12 mouse cellular contexts compared by ENCODE assay signal in the genomic region with DNA sequence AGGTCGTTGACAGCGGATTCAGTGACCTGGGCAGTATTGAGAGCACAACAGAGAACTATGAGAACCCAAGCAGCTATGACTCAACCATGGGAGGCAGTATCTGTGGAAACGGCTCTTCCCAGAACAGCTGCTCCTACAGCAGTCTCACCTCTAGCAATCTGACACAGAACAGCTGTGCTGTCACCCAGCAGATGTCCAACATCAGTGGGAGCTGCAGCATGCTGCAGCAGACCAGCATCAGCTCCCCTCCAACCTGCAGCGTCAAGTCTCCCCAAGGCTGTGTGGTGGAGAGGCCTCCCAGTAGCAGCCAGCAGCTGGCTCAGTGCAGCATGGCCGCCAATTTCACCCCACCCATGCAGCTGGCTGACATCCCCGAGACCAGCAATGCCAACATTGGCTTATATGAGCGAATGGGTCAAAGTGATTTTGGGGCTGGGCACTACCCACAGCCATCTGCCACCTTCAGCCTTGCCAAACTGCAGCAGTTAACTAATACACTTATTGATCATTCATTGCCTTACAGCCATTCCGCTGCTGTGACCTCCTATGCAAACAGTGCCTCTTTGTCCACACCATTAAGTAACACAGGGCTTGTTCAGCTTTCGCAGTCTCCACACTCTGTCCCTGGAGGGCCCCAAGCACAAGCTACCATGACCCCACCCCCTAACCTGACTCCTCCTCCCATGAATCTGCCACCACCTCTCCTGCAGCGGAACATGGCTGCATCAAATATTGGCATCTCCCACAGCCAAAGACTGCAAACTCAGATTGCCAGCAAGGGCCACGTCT. TPM values are rescaled to one million over a fixed set of nuclear protein-coding genes. Genes with fewer than 3 reads are reported as not detected.
A peak's percentile ranks its signal among the peaks of the same experiment; 100 is the strongest.
DNase-seq lines count a peak whose midpoint lies in the region; ATAC-seq and TF ChIP-seq lines count a peak whose summit lies in the region.
"Had no signal": no experiment of that assay in that cellular context is flagged by ENCODE, and none has a peak within 500 bp of the region (broad histone marks: within the 10 kb centered on the region; RNA-seq: fewer than 3 reads in every experiment).

No protein-coding gene starts in this region.

- no peaks in the 10 kb centered on the region for H3K9me3 ChIP-seq in heart, embryonic 10.5 days
- no peaks in the 10 kb centered on the region for H3K9me3 ChIP-seq in midbrain, embryonic 15.5 days
- no peaks in the 10 kb centered on the region for H3K9me3 ChIP-seq in midbrain, embryonic 16.5 days (replicated peaks; ENCODE audit: control insufficient read depth, low read length, poor library complexity, severe bottlenecking)
- no peaks in the 10 kb centered on the region for H3K9me3 ChIP-seq in limb, embryonic 13.5 days
- no peaks in the 10 kb centered on the region for H3K9me3 ChIP-seq in stomach, embryonic 15.5 days

- TF ChIP-seq POLR2A in heart, adult 2 months (IDR thresholded peaks at IDR 0.05; ENCODE audit: insufficient read depth, low read depth, low read length), result no peak

- H3K4me1 ChIP-seq in heart, adult 2 months (ENCODE audit: control insufficient read depth, insufficient read depth, low read length), result no peaks in the 10 kb centered on the region; the same call in 1 of the 2 replicates
- H3K4me1 ChIP-seq in heart, embryonic 10.5 days, result no peaks in the 10 kb centered on the region
- H3K4me1 ChIP-seq in midbrain, embryonic 15.5 days, result no peaks in the 10 kb centered on the region
- H3K4me1 ChIP-seq in midbrain, embryonic 16.5 days (ENCODE audit: control insufficient read depth, insufficient read depth, low read length), result no peaks in the 10 kb centered on the region
- peaks cover 38% of the 10 kb centered on the region for H3K4me1 ChIP-seq in limb, embryonic 13.5 days
- peaks cover 12% of the 10 kb centered on the region; the same call in 1 of the 2 replicates for H3K4me1 ChIP-seq in stomach, embryonic 15.5 days

- no peak for TF ChIP-seq CTCF in heart, adult 2 months (IDR thresholded peaks at IDR 0.05)

- peak; percentile 37; the same call in 1 of the 2 replicates for ATAC-seq in midbrain, embryonic 15.5 days (replicated peaks)
- ATAC-seq in midbrain, embryonic 16.5 days, result no peak
- ATAC-seq in limb, embryonic 13.5 days (ENCODE audit: low FRiP score, low read depth), result 0 out of 2 replicates have a peak, but pooled peaks have one; percentile 38
- ATAC-seq in stomach, embryonic 15.5 days (ENCODE audit: insufficient read depth, low FRiP score, low read depth), result peak; percentile 73; the same call in 1 of the 2 replicates

- H3K36me3 ChIP-seq in heart, adult 2 months (ENCODE audit: control insufficient read depth, insufficient read depth, low read length), result no peaks in the 10 kb centered on the region
- peaks cover 53% of the 10 kb centered on the region for H3K36me3 ChIP-seq in heart, embryonic 10.5 days
- peaks cover 25% of the 10 kb centered on the region for H3K36me3 ChIP-seq in midbrain, embryonic 15.5 days (replicated peaks)
- H3K36me3 ChIP-seq in midbrain, embryonic 16.5 days (ENCODE audit: control insufficient read depth, insufficient read depth, low read length), result peaks cover 24% of the 10 kb centered on the region
- peaks cover 63% of the 10 kb centered on the region for H3K36me3 ChIP-seq in limb, embryonic 13.5 days
- peaks cover 32% of the 10 kb centered on the region for H3K36me3 ChIP-seq in stomach, embryonic 15.5 days

- H3K27me3 ChIP-seq in heart, adult 2 months (ENCODE audit: control insufficient read depth, insufficient read depth, low read length), result no peaks in the 10 kb centered on the region
- no peaks in the 10 kb centered on the region for H3K27me3 ChIP-seq in heart, embryonic 10.5 days (ENCODE audit: insufficient read depth, poor library complexity, severe bottlenecking)
- no peaks in the 10 kb centered on the region for H3K27me3 ChIP-seq in midbrain, embryonic 15.5 days (replicated peaks)
- no peaks in the 10 kb centered on the region for H3K27me3 ChIP-seq in midbrain, embryonic 16.5 days (ENCODE audit: control insufficient read depth, insufficient read depth, low read depth, low read length)
- no peaks in the 10 kb centered on the region for H3K27me3 ChIP-seq in limb, embryonic 13.5 days
- H3K27me3 ChIP-seq in stomach, embryonic 15.5 days (replicated peaks), result no peaks in the 10 kb centered on the region
- H3K27me3 ChIP-seq: CH12.LX had no signal

- H3K9ac ChIP-seq in heart, adult 2 months (ENCODE audit: low read depth, low read length), result no peak overlapping the region
- H3K9ac ChIP-seq in midbrain, embryonic 15.5 days, result no peak overlapping the region
- H3K9ac ChIP-seq in midbrain, embryonic 16.5 days (ENCODE audit: low read depth, low read length), result no peak overlapping the region
- H3K9ac ChIP-seq in limb, embryonic 13.5 days, result no peak overlapping the region
- H3K9ac ChIP-seq in stomach, embryonic 15.5 days, result no peak overlapping the region

- no peaks in the 10 kb centered on the region for H3K79me2 ChIP-seq in heart, adult 2 months (replicated peaks; ENCODE audit: control insufficient read depth, insufficient read depth, low read length)

- TF ChIP-seq EP300 in heart, adult 2 months (IDR thresholded peaks at IDR 0.05; ENCODE audit: insufficient read depth, low read depth, low read length), result 0 out of 2 replicates have a peak, but pooled peaks have one; percentile 18

- DNase-seq in heart, adult 2 months, result peak; percentile 31 to 39
- DNase-seq in heart, embryonic 10.5 days (ENCODE audit: low spot score), result no peak
- no peak for DNase-seq in adrenal gland, postnatal 4 days (ENCODE audit: low spot score in 2 of 2)
- no peak for DNase-seq in thymus, postnatal 25 days
- DNase-seq: adrenal gland, postnatal 25 days had no signal

- WGBS in heart, adult 2 months, result 75% methylated on average over 11 of the region's 11 CpGs
- WGBS in heart, embryonic 10.5 days, result 81% methylated on average over 11 of the region's 11 CpGs
- 87% methylated on average over 11 of the region's 11 CpGs for WGBS in midbrain, embryonic 15.5 days
- 90% methylated on average over 11 of the region's 11 CpGs for WGBS in midbrain, embryonic 16.5 days
- WGBS in limb, embryonic 13.5 days, result 74% methylated on average over 11 of the region's 11 CpGs
- 53% methylated on average over 11 of the region's 11 CpGs for WGBS in stomach, embryonic 15.5 days

- no peak overlapping the region for H3K4me3 ChIP-seq in heart, adult 2 months
- H3K4me3 ChIP-seq in heart, embryonic 10.5 days, result no peak overlapping the region
- no peak overlapping the region for H3K4me3 ChIP-seq in midbrain, embryonic 15.5 days
- no peak overlapping the region for H3K4me3 ChIP-seq in midbrain, embryonic 16.5 days (ENCODE audit: low read depth, low read length)
- H3K4me3 ChIP-seq in limb, embryonic 13.5 days, result no peak overlapping the region
- H3K4me3 ChIP-seq in stomach, embryonic 15.5 days (replicated peaks), result no peak overlapping the region

- H3K27ac ChIP-seq in heart, adult 2 months, result no peak overlapping the region
- H3K27ac ChIP-seq in heart, embryonic 10.5 days, result no peak overlapping the region
- no peak overlapping the region for H3K27ac ChIP-seq in midbrain, embryonic 15.5 days
- H3K27ac ChIP-seq in midbrain, embryonic 16.5 days (ENCODE audit: low read length), result no peak overlapping the region
- H3K27ac ChIP-seq in limb, embryonic 13.5 days, result no peak overlapping the region
- no peak overlapping the region for H3K27ac ChIP-seq in stomach, embryonic 15.5 days

- H3K4me2 ChIP-seq in midbrain, embryonic 15.5 days, result no peak overlapping the region
- no peak overlapping the region for H3K4me2 ChIP-seq in midbrain, embryonic 16.5 days (ENCODE audit: low read length)
- no peak overlapping the region for H3K4me2 ChIP-seq in limb, embryonic 13.5 days (replicated peaks)
- H3K4me2 ChIP-seq in stomach, embryonic 15.5 days, result no peak overlapping the region

- intact Hi-C loops in heart, adult 2 months (cut with DNase I), result no loop called here

RNA-seq across cellular contexts. Expression of a gene that starts 44.5 kb away (rescaled TPM):
- total RNA-seq in heart, adult 2 months (2021), result not detected
- polyA plus RNA-seq in heart, adult 2 months (2012; rRNA removed), result 0.12 TPM in 1 of 2 replicates, not detected in the other
- polyA plus RNA-seq in heart, embryonic 10.5 days (2016; fragmentation: Nextera tagmentation; extraction: Ambion mirVana), result 0.12 and 0.15 TPM in 2 replicates
- polyA plus RNA-seq in midbrain, embryonic 15.5 days (2015; fragmentation: Nextera tagmentation; extraction: Ambion mirVana), result 0.15 TPM in 1 of 2 replicates, not detected in the other
- polyA plus RNA-seq in midbrain, embryonic 16.5 days (2015; fragmentation: Nextera tagmentation; extraction: Ambion mirVana), result 0.26 and 0.31 TPM in 2 replicates
- 0.97 and 1.2 TPM in 2 replicates for polyA plus RNA-seq in limb, embryonic 13.5 days (2015; fragmentation: Nextera tagmentation; extraction: Ambion mirVana)
- polyA plus RNA-seq in stomach, embryonic 15.5 days (2015; fragmentation: Nextera tagmentation; extraction: Ambion mirVana), result not detected in 2 replicates
- 1 to 10 TPM; 1.1 to 1.4 TPM for total RNA-seq in adrenal gland, postnatal 4 days (2021)
- total RNA-seq: CH12.LX; left cerebral cortex, postnatal 14 days had no signal
- polyA plus RNA-seq: small intestine, adult 2 months had no signal

Comparison
In these comparisons a context has a peak if more than half of its experiments do, and no peak if none do; other contexts are left out.
1. DNase-seq: peak in heart, adult 2 months (2 of 2); none in heart, embryonic 10.5 days (single experiment), adrenal gland, postnatal 4 days (0 of 2) and thymus, postnatal 25 days (single experiment).